Mouse (Mus musculus) forebrain, postnatal 0 days (tissue): Measurements from ENCODE around the gene Ccdc12. TPM values are rescaled to one million over a fixed set of nuclear protein-coding genes. Genes with fewer than 3 reads are reported as not detected.

Experiments
- ATAC-seq: fragments of 200-750 bp; cut with Nextera tagmentation; 2 replicates; pipeline ENCODE4 v1.8.0; 2017; ENCODE audit warnings: mild to moderate bottlenecking, moderate library complexity
- DNase-seq: peaks from one replicate; pipeline ENCODE4 v3.0.0-alpha.2; 2015
- H3K27ac ChIP-seq: fragments of 300-500 bp; sonication (generic); 2 replicates; pipeline ENCODE4 v1.5.1; 2014; ENCODE audit warnings: low read depth, mild to moderate bottlenecking, antibody characterized with exemption, low read length, moderate library complexity, mixed read lengths
- H3K27me3 ChIP-seq: fragments of 300-500 bp; sonication (generic); 2 replicates; pipeline ENCODE4 v1.6.1; 2014; ENCODE audit warnings: mild to moderate bottlenecking, low read length, mixed read lengths; ENCODE audit not compliant: insufficient read depth
- H3K36me3 ChIP-seq: fragments of 300-500 bp; sonication (generic); 2 replicates; pipeline ENCODE4 v1.6.1; 2014; ENCODE audit warnings: mild to moderate bottlenecking, moderate library complexity; ENCODE audit not compliant: insufficient read depth
- H3K4me1 ChIP-seq: fragments of 300-500 bp; sonication (generic); 2 replicates; pipeline ENCODE4 v1.6.1; 2014; ENCODE audit warnings: antibody characterized with exemption; ENCODE audit not compliant: insufficient read depth
- H3K4me2 ChIP-seq: fragments of 300-500 bp; sonication (generic); 2 replicates; pipeline ENCODE4 v1.6.1; 2014; ENCODE audit warnings: low read depth, mild to moderate bottlenecking, moderate library complexity
- H3K4me3 ChIP-seq: fragments of 300-500 bp; sonication (generic); 2 replicates; pipeline ENCODE4 v1.5.1; 2014; ENCODE audit warnings: low read depth, low read length, mixed read lengths
- H3K9ac ChIP-seq: fragments of 300-500 bp; sonication (generic); 2 replicates; pipeline ENCODE4 v1.6.1; 2014; ENCODE audit warnings: mild to moderate bottlenecking
- H3K9me3 ChIP-seq: fragments of 300-500 bp; sonication (generic); 2 replicates; pipeline ENCODE4 v1.6.1; 2016; ENCODE audit warnings: low read length
- CTCF ChIP-seq: sonication (generic); IDR thresholded peaks from 2 replicates; pipeline ENCODE4 v1.5.1; 2016; ENCODE audit warnings: antibody characterized with exemption, control low read depth, low read depth
- WGBS: fragments of 180-500 bp; shearing (Covaris S2); extraction: QIAGEN DNeasy Blood & Tissue Kit; methylation state at CpG from one replicate; pipeline ENCODE4 v1.1.7; 2014; 5-methylcytosine and 5-hydroxymethylcytosine counted together
- polyA plus RNA-seq: library from polyadenylated mRNA; unstranded; fragments of >200 nt; fragmentation: Nextera tagmentation; extraction: Ambion mirVana; gene quantifications from 2 replicates; pipeline ENCODE4 v1.2.1, GENCODE M21; 2015
- total RNA-seq: library from RNA; depleted of rRNA; stranded (reverse); fragments of >200 nt; gene quantifications from 2 replicates; pipeline ENCODE4 v1.2.3, GENCODE M21; 2014

Ccdc12 gene
- total and polyA plus RNA-seq, 2 experiments from 2014 or later = 38.4 to 104 TPM

- peaks cover 3% of the 10 kb centered on the region; the same call in 1 of the 2 replicates for H3K36me3 ChIP-seq
- DNase-seq (no peak), ATAC-seq (no peak)
- H3K4me1 ChIP-seq = no peaks in the 10 kb centered on the region
- no peaks in the 10 kb centered on the region for H3K27me3 ChIP-seq
- H3K4me2 ChIP-seq = no peak overlapping the region
- 92% methylated on average over 1 of the region's 1 CpGs for WGBS
- no peak overlapping the region for H3K27ac ChIP-seq
- H3K9ac ChIP-seq = no peak overlapping the region
- TF ChIP-seq CTCF = no peak
- no peaks in the 10 kb centered on the region for H3K9me3 ChIP-seq
- no peak overlapping the region for H3K4me3 ChIP-seq
These were observed 46.5 kb downstream of the Ccdc12 start for GRCm38 (mm10) chr9:110702848-110703247.

DNA sequence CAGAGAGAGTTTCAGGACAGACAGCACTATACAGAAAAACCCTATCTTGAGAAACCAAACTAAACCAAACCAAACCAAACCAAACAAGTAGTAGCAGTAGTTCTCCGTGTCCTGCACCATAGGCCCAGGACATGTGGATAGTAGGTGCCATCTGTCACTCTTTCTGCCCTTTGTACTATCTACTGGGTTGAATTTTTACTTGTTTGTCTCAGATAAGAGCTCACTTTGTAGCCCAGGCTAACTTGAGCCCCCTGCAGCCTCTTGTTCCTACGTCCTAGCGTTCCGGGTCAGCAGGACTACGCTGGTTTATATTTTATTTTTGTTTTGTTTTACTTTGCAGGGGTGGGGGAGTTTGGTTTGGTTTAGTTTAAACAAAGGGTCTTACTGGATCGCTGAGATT, 47.6 kb downstream of the Ccdc12 start:
- Histone ChIP-seq H3K4me2 (no peak overlapping the region), H3K4me1 (no peaks in the 10 kb centered on the region), H3K4me3 (no peak overlapping the region), H3K9me3 (no peaks in the 10 kb centered on the region), H3K36me3 (peaks cover 3% of the 10 kb centered on the region; the same call in 1 of the 2 replicates), H3K27me3 (no peaks in the 10 kb centered on the region), H3K9ac (no peak overlapping the region), H3K27ac (no peak overlapping the region)
- no peak for DNase-seq
- WGBS = 96% methylated on average over 6 of the region's 6 CpGs
- TF ChIP-seq CTCF = no peak
- no peak for ATAC-seq

GRCm38 (mm10) chr9:110706784-110707183, 50.5 kb downstream of the Ccdc12 start:
- no peak for TF ChIP-seq CTCF
- no peak overlapping the region for H3K9ac ChIP-seq
- 91% methylated on average over 5 of the region's 5 CpGs for WGBS
- no peak for ATAC-seq
- H3K4me2 ChIP-seq = no peak overlapping the region
- no peak overlapping the region for H3K4me3 ChIP-seq
- DNase-seq = no peak
- H3K9me3 ChIP-seq = no peaks in the 10 kb centered on the region
- peaks cover 6% of the 10 kb centered on the region for H3K36me3 ChIP-seq
- H3K27ac ChIP-seq = no peak overlapping the region
- no peaks in the 10 kb centered on the region for H3K27me3 ChIP-seq
- H3K4me1 ChIP-seq = no peaks in the 10 kb centered on the region

DNA sequence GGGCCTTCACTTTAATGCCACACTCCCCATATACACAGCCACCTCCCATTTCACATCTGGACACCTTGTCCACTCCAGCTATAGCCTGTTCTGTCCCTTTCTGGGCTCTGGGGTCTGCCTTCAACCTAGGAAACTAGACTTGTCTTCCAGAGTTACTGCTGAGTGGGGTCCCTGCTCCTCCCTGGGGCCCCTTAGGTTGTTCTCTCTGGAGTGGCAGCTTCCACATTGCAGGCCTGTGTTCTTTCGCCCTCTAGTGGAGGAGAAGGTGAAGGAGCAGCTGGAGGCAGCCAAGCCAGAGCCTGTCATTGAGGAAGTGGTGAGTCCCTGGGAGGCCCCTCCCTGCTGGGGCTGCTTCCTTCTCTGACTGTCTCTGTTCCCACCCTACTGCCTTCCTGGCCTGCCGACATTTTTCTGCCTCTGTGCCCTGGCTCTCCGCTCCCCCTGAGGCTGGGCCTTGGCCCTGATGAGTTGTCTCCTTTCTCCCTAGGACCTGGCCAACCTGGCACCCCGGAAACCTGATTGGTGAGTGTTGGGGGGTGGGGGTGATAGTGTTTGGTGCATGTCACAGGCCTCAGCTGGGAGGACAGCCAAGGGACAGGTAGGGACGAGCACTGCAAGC, 53.4 kb downstream of the Ccdc12 start:
- DNase-seq (peak; percentile 79), ATAC-seq (peak; percentile 91)
- H3K9me3 ChIP-seq = no peaks in the 10 kb centered on the region
- no peak overlapping the region for H3K4me3 ChIP-seq
- no peak overlapping the region for H3K9ac ChIP-seq
- WGBS = 53% methylated on average over 5 of the region's 5 CpGs
- peak; percentile 94 for TF ChIP-seq CTCF
- no peak overlapping the region for H3K4me2 ChIP-seq
- H3K4me1 ChIP-seq = no peaks in the 10 kb centered on the region
- H3K27ac ChIP-seq = no peak overlapping the region
- H3K36me3 ChIP-seq = peaks cover 14% of the 10 kb centered on the region
- no peaks in the 10 kb centered on the region for H3K27me3 ChIP-seq

- Histone ChIP-seq H3K36me3 (peaks cover 19% of the 10 kb centered on the region), H3K4me2 (no peak overlapping the region), H3K27ac (no peak overlapping the region), H3K9ac (no peak overlapping the region), H3K4me3 (no peak overlapping the region), H3K27me3 (no peaks in the 10 kb centered on the region), H3K4me1 (no peaks in the 10 kb centered on the region), H3K9me3 (no peaks in the 10 kb centered on the region)
- 95% methylated on average over 1 of the region's 1 CpGs for WGBS
- DNase-seq (no peak), ATAC-seq (no peak)
- TF ChIP-seq CTCF = no peak
These were observed 55.2 kb downstream of the Ccdc12 start for GRCm38 (mm10) chr9:110711532-110711931.

DNA sequence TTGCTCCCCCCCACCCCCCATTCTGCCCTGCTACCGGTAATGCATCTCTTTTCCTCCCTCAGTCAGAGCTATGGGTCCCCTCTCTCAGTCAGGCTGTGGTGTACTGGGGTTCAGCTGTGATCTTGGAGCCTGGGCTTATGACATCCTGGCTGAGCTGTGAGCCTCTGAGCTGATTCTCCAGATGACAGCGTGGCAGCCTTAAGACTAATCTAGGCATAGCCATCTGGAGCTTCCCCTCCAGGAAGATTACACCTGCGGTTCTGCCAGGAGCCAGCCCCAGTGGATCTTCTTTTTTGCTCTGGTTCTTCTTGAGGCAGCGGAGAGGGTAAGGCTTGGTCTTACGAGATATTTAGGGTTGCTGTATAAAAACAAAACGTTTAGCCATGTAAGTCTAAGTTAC, 55.7 kb downstream of the Ccdc12 start:
- no peaks in the 10 kb centered on the region for H3K9me3 ChIP-seq
- no peak for ATAC-seq
- DNase-seq = no peak
- H3K27me3 ChIP-seq = no peaks in the 10 kb centered on the region
- H3K9ac ChIP-seq = no peak overlapping the region
- H3K4me2 ChIP-seq = no peak overlapping the region
- H3K4me1 ChIP-seq = no peaks in the 10 kb centered on the region
- peaks cover 19% of the 10 kb centered on the region for H3K36me3 ChIP-seq
- H3K4me3 ChIP-seq = no peak overlapping the region
- 86% methylated on average over 6 of the region's 6 CpGs for WGBS
- H3K27ac ChIP-seq = no peak overlapping the region
- no peak for TF ChIP-seq CTCF

GRCm38 (mm10) chr9:110712545-110712944, 56.2 kb downstream of the Ccdc12 start:
- Histone ChIP-seq H3K27ac (no peak overlapping the region), H3K9me3 (no peaks in the 10 kb centered on the region), H3K4me3 (no peak overlapping the region), H3K9ac (no peak overlapping the region), H3K4me2 (no peak overlapping the region), H3K36me3 (peaks cover 19% of the 10 kb centered on the region), H3K4me1 (no peaks in the 10 kb centered on the region), H3K27me3 (no peaks in the 10 kb centered on the region)
- WGBS = 91% methylated on average over 4 of the region's 4 CpGs
- no peak for ATAC-seq
- no peak for TF ChIP-seq CTCF
- no peak for DNase-seq

- WGBS = 85% methylated on average over 1 of the region's 1 CpGs
- Histone ChIP-seq H3K4me2 (no peak overlapping the region), H3K27me3 (no peaks in the 10 kb centered on the region), H3K36me3 (peaks cover 19% of the 10 kb centered on the region), H3K4me3 (no peak overlapping the region), H3K4me1 (no peaks in the 10 kb centered on the region), H3K9ac (no peak overlapping the region), H3K27ac (no peak overlapping the region), H3K9me3 (no peaks in the 10 kb centered on the region)
- ATAC-seq = no peak
- no peak for DNase-seq
- no peak for TF ChIP-seq CTCF
These were observed 57.1 kb downstream of the Ccdc12 start for GRCm38 (mm10) chr9:110713389-110713788.
